Mouse (Mus musculus) cerebellum, adult 2 months (tissue): ENCODE measurements around the gene Med4. TPM values are rescaled to one million over a fixed set of nuclear protein-coding genes. Genes with fewer than 3 reads are reported as not detected.

Experiments used
- DNase-seq, 2 experiments: peaks; one replicate each; pipeline ENCODE4 v3.0.0; 2021
- H3K27ac ChIP-seq: fragments of 200-500 bp; 2 replicates; pipeline ENCODE4 v1.5.1; 2012; ENCODE audit warnings: low read length, control low read depth, inconsistent platforms; ENCODE audit not compliant: insufficient read depth
- H3K27me3 ChIP-seq: fragments of 200-500 bp; 2 replicates; pipeline ENCODE4 v1.6.1; 2012; ENCODE audit warnings: inconsistent platforms, mild to moderate bottlenecking, low read length, moderate library complexity; ENCODE audit not compliant: control insufficient read depth, insufficient read depth
- H3K4me1 ChIP-seq: fragments of 200-500 bp; 2 replicates; pipeline ENCODE4 v1.6.1; 2011; ENCODE audit warnings: low read length; ENCODE audit not compliant: control insufficient read depth, insufficient read depth
- H3K4me3 ChIP-seq: fragments of 200-500 bp; replicated peaks from 2 replicates; pipeline ENCODE3; 2011; ENCODE audit warnings: mild to moderate bottlenecking, low read depth, low read length, control low read depth; ENCODE audit not compliant: insufficient read depth
- CTCF ChIP-seq: fragments of 200-500 bp; IDR thresholded peaks from 2 replicates; pipeline ENCODE4 v1.5.1; 2011; ENCODE audit warnings: low read depth, mild to moderate bottlenecking, control low read depth, low read length, moderate library complexity, borderline replicate concordance; ENCODE audit not compliant: insufficient read depth
- POLR2A ChIP-seq: fragments of 200-500 bp; IDR thresholded peaks from 2 replicates; pipeline ENCODE4 v1.6.1; 2011; ENCODE audit warnings: low read length, control low read depth, borderline replicate concordance; ENCODE audit not compliant: insufficient read depth
- WGBS: fragments of 180-500 bp; shearing (Covaris S2); methylation state at CpG from one replicate; pipeline ENCODE4 v1.1.7; 2018; 5-methylcytosine and 5-hydroxymethylcytosine counted together
- polyA plus RNA-seq: library from polyadenylated mRNA; depleted of rRNA; stranded (reverse); fragments of >200 nt; gene quantifications from 2 replicates; pipeline ENCODE4 v1.2.3, GENCODE M21; 2012

Med4 gene
- polyA plus RNA-seq, 1 experiment: 40.0 TPM

- H3K4me3 ChIP-seq: no peak overlapping the region
- no peak for DNase-seq
- no peaks in the 10 kb centered on the region for H3K4me1 ChIP-seq
- WGBS: 69% methylated on average over 6 of the region's 6 CpGs
- H3K27me3 ChIP-seq: no peaks in the 10 kb centered on the region
- TF ChIP-seq CTCF (no peak), POLR2A (no peak)
- no peak overlapping the region for H3K27ac ChIP-seq
These were observed 24.1 kb downstream of the Med4 start for GRCm38 (mm10) chr14:73533755-73534465.

- Histone ChIP-seq H3K4me3 (no peak overlapping the region), H3K27me3 (no peaks in the 10 kb centered on the region; the same call in 1 of the 2 replicates), H3K27ac (no peak overlapping the region), H3K4me1 (no peaks in the 10 kb centered on the region)
- DNase-seq: no peak
- no peak for TF ChIP-seq POLR2A
- no peak for TF ChIP-seq CTCF
- WGBS: 90% methylated on average over 2 of the region's 2 CpGs
These were observed 25.8 kb downstream of the Med4 start for GRCm38 (mm10) chr14:73535641-73536040.

GRCm38 (mm10) chr14:73543781-73544180 lies 34.0 kb downstream of the Med4 start:
- TF ChIP-seq POLR2A (no peak), CTCF (no peak)
- DNase-seq: no peak
- Histone ChIP-seq H3K27ac (no peak overlapping the region), H3K4me1 (no peaks in the 10 kb centered on the region), H3K27me3 (no peaks in the 10 kb centered on the region; the same call in 1 of the 2 replicates), H3K4me3 (no peak overlapping the region)
- 32% methylated on average over 6 of the region's 6 CpGs for WGBS

GRCm38 (mm10) chr14:73547034-73547433 lies 37.2 kb downstream of the Med4 start:
- no peak overlapping the region for H3K27ac ChIP-seq
- 47% methylated on average over 4 of the region's 4 CpGs for WGBS
- H3K27me3 ChIP-seq: no peaks in the 10 kb centered on the region
- H3K4me1 ChIP-seq: no peaks in the 10 kb centered on the region
- DNase-seq: no peak
- H3K4me3 ChIP-seq: no peak overlapping the region
- TF ChIP-seq CTCF (no peak), POLR2A (no peak)

- Histone ChIP-seq H3K4me3 (no peak within 1 kb of the TSS), H3K27me3 (no peaks in the 10 kb centered on the region), H3K4me1 (no peaks in the 10 kb centered on the region), H3K27ac (no peak within 1 kb of the TSS)
- DNase-seq: no peak
- TF ChIP-seq CTCF (no peak), POLR2A (no peak)
- 80% methylated on average over 3 of the region's 3 CpGs for WGBS
These were observed 38.2 kb downstream of the Med4 start, which contains the start of gene Nudt15 for GRCm38 (mm10) chr14:73548051-73548450. Gene Nudt15 (minus strand): TSS chr14:73548242.

- H3K4me3 ChIP-seq: no peak overlapping the region
- no peak overlapping the region for H3K27ac ChIP-seq
- no peak for DNase-seq
- no peaks in the 10 kb centered on the region for H3K27me3 ChIP-seq
- no peaks in the 10 kb centered on the region for H3K4me1 ChIP-seq
- 58% methylated on average over 3 of the region's 3 CpGs for WGBS
- TF ChIP-seq CTCF (no peak), POLR2A (no peak)
These were observed 40.5 kb downstream of the Med4 start for GRCm38 (mm10) chr14:73550291-73550690.

GRCm38 (mm10) chr14:73550732-73551131 lies 40.9 kb downstream of the Med4 start:
- 26% methylated on average over 8 of the region's 8 CpGs for WGBS
- TF ChIP-seq CTCF (no peak), POLR2A (no peak)
- Histone ChIP-seq H3K27me3 (no peaks in the 10 kb centered on the region), H3K27ac (no peak overlapping the region), H3K4me1 (no peaks in the 10 kb centered on the region), H3K4me3 (no peak overlapping the region)
- no peak for DNase-seq

GRCm38 (mm10) chr14:73551164-73551563 lies 41.3 kb downstream of the Med4 start:
- DNase-seq: no peak
- Histone ChIP-seq H3K4me1 (peaks cover 1% of the 10 kb centered on the region; the same call in 1 of the 2 replicates), H3K27ac (no peak overlapping the region), H3K27me3 (no peaks in the 10 kb centered on the region), H3K4me3 (no peak overlapping the region)
- no peak for TF ChIP-seq CTCF
- WGBS: 72% methylated on average over 6 of the region's 6 CpGs
